Mouse (Mus musculus): Measurements from ENCODE around the gene Ramp2. TPM values are rescaled to one million over a fixed set of nuclear protein-coding genes. Genes with fewer than 3 reads are reported as not detected.
A peak's percentile ranks its signal among the peaks of the same experiment; 100 is the strongest.

The Ramp2 gene
- 53.4 and 61.3 TPM in 2 replicates for polyA plus RNA-seq (2015; fragmentation: Nextera tagmentation; extraction: Ambion mirVana)

- Histone ChIP-seq H3K9me3 (no peaks in the 10 kb centered on the region), H3K27me3 (peaks cover 39% of the 10 kb centered on the region), H3K27ac (replicated peaks) (peak within 1 kb of the TSS; percentile 37; the same call in 1 of the 2 replicates), H3K9ac (replicated peaks) (peak within 1 kb of the TSS; percentile 66), H3K4me3 (peak within 1 kb of the TSS; percentile 68), H3K4me1 (peaks cover 12% of the 10 kb centered on the region), H3K36me3 (no peaks in the 10 kb centered on the region), H3K4me2 (replicated peaks) (peak within 1 kb of the TSS; percentile 97)
- ATAC-seq (replicated peaks), result peak; percentile 63
- under 1% methylated on average over 50 of the region's 63 CpGs for WGBS
These were observed at the start of gene Ramp2 for GRCm38 (mm10) chr11:101245855-101246701. TSS of gene Ramp2 (plus strand) at chr11:101246028.

- Histone ChIP-seq H3K4me1 (0 out of 2 replicates have a peak, but pooled peaks cover 2% of the 10 kb centered on the region), H3K4me3 (no peak overlapping the region), H3K9ac (replicated peaks) (no peak overlapping the region), H3K36me3 (peaks cover 31% of the 10 kb centered on the region; the same call in 1 of the 2 replicates), H3K27ac (replicated peaks) (no peak overlapping the region), H3K4me2 (replicated peaks) (no peak overlapping the region), H3K27me3 (no peaks in the 10 kb centered on the region), H3K9me3 (no peaks in the 10 kb centered on the region)
- no peak for ATAC-seq (replicated peaks)
- whole genome bisulfite sequencing, result 93% methylated on average over 8 of the region's 8 CpGs
These were observed 49.7 kb upstream of the Ramp2 start for GRCm38 (mm10) chr11:101196175-101196574.

DNA sequence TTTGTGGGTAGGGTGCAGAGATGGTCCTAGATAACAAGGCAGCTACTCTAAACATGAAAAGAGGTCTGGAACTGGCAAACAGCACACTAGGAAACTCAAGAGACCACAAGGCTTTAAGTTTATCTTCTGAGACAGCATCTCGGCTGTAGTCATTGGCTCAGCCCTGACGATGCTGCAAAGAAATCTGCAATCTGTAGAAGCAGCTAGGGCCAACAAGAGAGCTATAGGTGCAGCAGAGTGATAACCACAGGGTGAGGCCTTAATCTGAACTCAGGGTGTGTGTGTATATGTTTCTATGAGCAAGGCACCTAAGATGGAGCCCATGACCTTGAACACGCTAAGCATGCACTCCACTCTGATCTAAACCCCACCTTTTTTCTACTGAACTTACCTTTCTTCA lies 46.3 kb upstream of the Ramp2 start:
- no peaks in the 10 kb centered on the region for H3K27me3 ChIP-seq
- no peaks in the 10 kb centered on the region for H3K9me3 ChIP-seq
- no peak for ATAC-seq (replicated peaks)
- H3K9ac ChIP-seq (replicated peaks), result no peak overlapping the region
- H3K36me3 ChIP-seq, result peaks cover 43% of the 10 kb centered on the region; the same call in 1 of the 2 replicates
- H3K4me2 ChIP-seq (replicated peaks), result no peak overlapping the region
- 95% methylated on average over 3 of the region's 3 CpGs for WGBS
- H3K4me3 ChIP-seq, result no peak overlapping the region
- H3K27ac ChIP-seq (replicated peaks), result no peak overlapping the region
- 0 out of 2 replicates have a peak, but pooled peaks cover 2% of the 10 kb centered on the region for H3K4me1 ChIP-seq

- no peak overlapping the region for H3K9ac ChIP-seq (replicated peaks)
- ATAC-seq (replicated peaks), result no peak
These were observed 44.8 kb upstream of the Ramp2 start for GRCm38 (mm10) chr11:101200986-101201385.

GRCm38 (mm10) chr11:101211970-101212369 lies 33.9 kb upstream of the Ramp2 start:
- H3K4me2 ChIP-seq (replicated peaks), result no peak overlapping the region
- H3K27me3 ChIP-seq, result no peaks in the 10 kb centered on the region
- H3K4me3 ChIP-seq, result no peak overlapping the region
- no peak overlapping the region for H3K27ac ChIP-seq (replicated peaks)
- ATAC-seq (replicated peaks), result no peak
- WGBS, result 42% methylated on average over 3 of the region's 3 CpGs
- H3K36me3 ChIP-seq, result peaks cover 54% of the 10 kb centered on the region
- H3K9ac ChIP-seq (replicated peaks), result no peak overlapping the region
- no peaks in the 10 kb centered on the region for H3K9me3 ChIP-seq
- no peaks in the 10 kb centered on the region for H3K4me1 ChIP-seq

More at GRCm38 (mm10) chr11:101200986-101201385, 44.8 kb upstream of the Ramp2 start:
- 0 out of 2 replicates have a peak, but pooled peaks cover 2% of the 10 kb centered on the region for H3K4me1 ChIP-seq
- 11% methylated on average over 7 of the region's 7 CpGs for WGBS
- no peaks in the 10 kb centered on the region for H3K27me3 ChIP-seq
- H3K4me2 ChIP-seq (replicated peaks), result no peak overlapping the region
- no peaks in the 10 kb centered on the region for H3K9me3 ChIP-seq
- peaks cover 43% of the 10 kb centered on the region; the same call in 1 of the 2 replicates for H3K36me3 ChIP-seq
- no peak overlapping the region; the same call in 1 of the 2 replicates for H3K27ac ChIP-seq (replicated peaks)
- H3K4me3 ChIP-seq, result no peak overlapping the region

DNA sequence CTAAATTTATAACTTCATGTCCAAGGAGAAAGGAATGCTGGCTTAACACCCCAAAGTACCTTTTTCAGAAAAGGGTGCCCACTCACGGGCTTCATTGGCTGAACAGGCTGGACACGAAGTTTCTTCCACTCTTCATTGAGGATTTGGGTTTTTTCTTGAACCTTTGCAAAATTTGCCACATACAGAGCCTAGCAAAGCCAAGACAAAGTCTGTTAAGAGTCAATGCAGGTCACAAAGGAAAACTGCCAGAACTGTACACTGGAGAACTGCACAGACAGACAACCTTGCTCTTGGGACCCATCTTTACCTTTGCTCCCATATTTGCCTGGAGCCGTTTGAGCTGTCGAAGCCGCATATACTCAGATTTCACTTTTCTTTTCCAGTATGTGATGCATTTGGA lies 28.9 kb upstream of the Ramp2 start:
- no peaks in the 10 kb centered on the region for H3K27me3 ChIP-seq
- no peaks in the 10 kb centered on the region for H3K9me3 ChIP-seq
- no peak overlapping the region for H3K27ac ChIP-seq (replicated peaks)
- no peak for ATAC-seq (replicated peaks)
- H3K4me1 ChIP-seq, result no peaks in the 10 kb centered on the region
- WGBS, result 89% methylated on average over 5 of the region's 5 CpGs
- H3K9ac ChIP-seq (replicated peaks), result no peak overlapping the region
- no peak overlapping the region for H3K4me2 ChIP-seq (replicated peaks)
- peaks cover 25% of the 10 kb centered on the region for H3K36me3 ChIP-seq
- no peak overlapping the region for H3K4me3 ChIP-seq

DNA sequence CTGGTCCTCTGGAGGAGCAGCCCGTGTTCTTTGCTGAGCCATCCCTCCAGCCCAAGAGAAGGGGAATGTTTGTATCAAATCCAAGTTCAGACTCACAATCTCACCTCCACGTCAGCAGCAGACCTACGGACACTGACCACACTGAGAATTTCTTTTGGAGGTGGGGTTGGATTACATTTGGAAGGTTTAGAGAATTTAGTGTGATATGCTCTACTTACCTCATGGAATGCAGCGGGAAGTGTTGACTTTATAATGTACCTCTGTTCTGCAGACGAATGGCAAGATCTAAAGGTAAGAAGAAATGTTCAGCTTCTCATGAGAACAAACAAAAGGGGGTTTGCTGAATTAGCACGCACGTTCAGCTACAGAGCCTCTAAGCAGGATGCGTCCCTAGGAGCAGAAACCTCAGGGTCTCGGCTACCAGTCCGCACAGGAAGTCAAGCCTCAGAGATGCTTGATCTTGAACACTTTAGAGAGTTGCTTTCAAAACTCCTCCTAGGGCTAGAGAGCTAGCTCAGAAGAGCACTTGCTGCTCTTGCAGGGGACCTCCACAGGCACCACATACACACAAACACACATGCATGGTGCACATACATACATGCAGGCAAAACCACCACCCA lies 27.3 kb upstream of the Ramp2 start:
- Histone ChIP-seq H3K4me1 (no peaks in the 10 kb centered on the region), H3K27me3 (no peaks in the 10 kb centered on the region), H3K4me3 (no peak overlapping the region), H3K36me3 (peaks cover 19% of the 10 kb centered on the region), H3K4me2 (replicated peaks) (no peak overlapping the region), H3K9me3 (no peaks in the 10 kb centered on the region), H3K9ac (replicated peaks) (no peak overlapping the region), H3K27ac (replicated peaks) (no peak overlapping the region)
- ATAC-seq (replicated peaks), result no peak
- WGBS, result 82% methylated on average over 10 of the region's 10 CpGs

DNA sequence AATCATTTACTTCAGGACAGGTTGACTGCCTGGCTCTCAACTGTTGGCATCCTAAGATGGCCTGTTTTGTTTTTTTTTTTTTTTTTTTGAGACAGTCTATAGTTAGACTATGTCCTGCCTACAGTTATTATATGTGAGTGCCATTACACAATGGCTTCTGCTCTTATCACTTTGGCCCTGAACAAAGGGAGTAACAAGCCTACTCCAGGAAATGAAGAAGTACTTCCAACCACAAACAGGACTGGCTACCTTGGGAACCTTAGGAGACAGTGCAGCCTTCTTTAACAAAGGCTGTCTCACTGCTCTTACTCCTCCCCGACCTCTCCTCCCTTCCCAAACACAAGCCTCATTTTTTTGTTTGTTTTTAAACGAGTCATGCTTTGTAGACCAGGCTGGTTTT lies 25.0 kb upstream of the Ramp2 start:
- Histone ChIP-seq H3K4me2 (replicated peaks) (no peak overlapping the region), H3K36me3 (peaks cover 1% of the 10 kb centered on the region), H3K9ac (replicated peaks) (no peak overlapping the region), H3K27me3 (no peaks in the 10 kb centered on the region), H3K4me1 (peaks cover 8% of the 10 kb centered on the region), H3K4me3 (no peak overlapping the region), H3K27ac (replicated peaks) (no peak overlapping the region), H3K9me3 (no peaks in the 10 kb centered on the region)
- no peak for ATAC-seq (replicated peaks)
- 66% methylated on average over 2 of the region's 2 CpGs for WGBS

DNA sequence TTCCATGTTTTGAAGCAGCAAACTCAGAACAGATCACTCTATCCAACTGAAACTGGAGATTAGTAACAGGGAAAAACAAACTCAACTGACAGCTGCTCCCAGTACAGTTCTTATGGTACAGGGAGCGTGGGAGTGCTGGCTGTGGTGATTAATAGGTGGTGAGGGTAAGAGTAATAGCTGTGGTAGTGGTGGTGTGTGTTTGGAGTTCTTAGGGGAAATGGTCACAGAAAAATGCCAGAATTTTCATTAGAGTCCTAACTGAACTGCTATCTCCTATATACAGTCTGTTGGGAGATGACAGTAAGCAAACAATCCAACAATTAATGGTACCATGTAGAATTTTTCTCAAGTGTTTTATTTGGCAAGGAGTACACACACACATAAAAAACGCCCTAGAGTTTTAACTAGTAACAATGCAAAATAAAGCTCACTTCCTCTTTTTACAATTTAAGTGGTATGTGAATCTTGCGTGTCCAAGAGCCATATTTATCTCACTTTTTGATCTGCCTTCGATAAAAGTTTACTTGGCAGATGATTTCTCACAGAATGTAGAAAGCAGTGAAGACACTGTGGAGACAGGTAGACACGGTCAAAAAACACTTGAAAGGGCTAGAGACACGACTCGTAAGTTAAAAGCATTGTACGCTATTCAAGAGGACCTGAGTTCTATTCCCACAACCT lies 24.4 kb upstream of the Ramp2 start:
- H3K4me2 ChIP-seq (replicated peaks), result no peak overlapping the region
- H3K27ac ChIP-seq (replicated peaks), result no peak overlapping the region
- no peaks in the 10 kb centered on the region for H3K27me3 ChIP-seq
- H3K9ac ChIP-seq (replicated peaks), result no peak overlapping the region
- peaks cover 10% of the 10 kb centered on the region for H3K4me1 ChIP-seq
- no peaks in the 10 kb centered on the region for H3K9me3 ChIP-seq
- 92% methylated on average over 8 of the region's 8 CpGs for WGBS
- H3K36me3 ChIP-seq, result no peaks in the 10 kb centered on the region; the same call in 1 of the 2 replicates
- no peak for ATAC-seq (replicated peaks)
- H3K4me3 ChIP-seq, result no peak overlapping the region

GRCm38 (mm10) chr11:101224337-101224736 lies 21.5 kb upstream of the Ramp2 start:
- no peak for ATAC-seq (replicated peaks)
- WGBS, result 89% methylated on average over 3 of the region's 3 CpGs
- no peak overlapping the region for H3K4me3 ChIP-seq
- no peak overlapping the region for H3K27ac ChIP-seq (replicated peaks)
- no peak overlapping the region for H3K9ac ChIP-seq (replicated peaks)
- no peaks in the 10 kb centered on the region for H3K36me3 ChIP-seq
- peaks cover 15% of the 10 kb centered on the region for H3K4me1 ChIP-seq
- H3K4me2 ChIP-seq (replicated peaks), result no peak overlapping the region
- H3K27me3 ChIP-seq, result no peaks in the 10 kb centered on the region
- no peaks in the 10 kb centered on the region for H3K9me3 ChIP-seq

GRCm38 (mm10) chr11:101225331-101226064 lies 20.3 kb upstream of the Ramp2 start:
- H3K27ac ChIP-seq (replicated peaks), result no peak overlapping the region
- 18% methylated on average over 25 of the region's 25 CpGs for WGBS
- no peaks in the 10 kb centered on the region for H3K36me3 ChIP-seq
- H3K4me2 ChIP-seq (replicated peaks), result peak overlapping the region; percentile 95
- no peaks in the 10 kb centered on the region for H3K9me3 ChIP-seq
- no peaks in the 10 kb centered on the region for H3K27me3 ChIP-seq
- H3K4me1 ChIP-seq, result peaks cover 24% of the 10 kb centered on the region
- peak overlapping the region; percentile 63 for H3K9ac ChIP-seq (replicated peaks)
- no peak for ATAC-seq (replicated peaks)
- H3K4me3 ChIP-seq, result peak overlapping the region; percentile 71

All from forebrain, embryonic 15.5 days (tissue).